Mouse (Mus musculus): ENCODE measurements at regions not wholly inside any gene's neighbourhood (a gene's known extent, or its start where the extent isn't known, plus 50 kb on each side); places are given as distances from the start of the nearest gene placed in this dataset.
"Not testable (repeated sequence)": the region's sequence is repeated elsewhere in the genome, so short reads cannot be mapped to it uniquely, and the experiment has no call there.

GRCm38 (mm10) chr10:111653773-111654172, 147.7 kb downstream of the Phlda1 start:
- H3K79me2 ChIP-seq (replicated peaks; ENCODE audit: control insufficient read depth, extremely low read depth, insufficient read depth, poor library complexity, severe bottlenecking); H3K27ac ChIP-seq (ENCODE audit: insufficient read depth, low read depth); H3K4me3 ChIP-seq (replicated peaks in 1 of 3; ENCODE audit: low read depth in 2 of 3, low read length in 2 of 3, poor library complexity in 1 of 3); H3K4me2 ChIP-seq (ENCODE audit: insufficient read depth, low read depth, poor library complexity, severe bottlenecking); H3K27me3 ChIP-seq (replicated peaks); dilution Hi-C loops (cut with MboI; ENCODE audit: extremely low pct_ligation_motif_present, extremely low pct_unique_long_range_greater_than_20kb, low sequenced_read_pairs); DNase-seq (ENCODE audit: extremely low read depth); H3K36me3 ChIP-seq (replicated peaks in 1 of 2; ENCODE audit: control insufficient read depth in 1 of 2, insufficient read depth in 1 of 2, low read length in 1 of 2); H3K9ac ChIP-seq (ENCODE audit: insufficient read depth, low read depth); H3K4me1 ChIP-seq (ENCODE audit: control insufficient read depth in 1 of 2, insufficient read depth in 2 of 2); H3K9me3 ChIP-seq (replicated peaks; ENCODE audit: low read length); in situ Hi-C loops (cut with MboI; ENCODE audit: low pct_ligation_motif_present, low pct_unique_long_range_greater_than_20kb, low sequenced_read_pairs): not testable (repeated sequence)
- peak; percentile 84 for TF ChIP-seq ZNF384 (IDR thresholded peaks at IDR 0.05; ENCODE audit: low read depth, low read length)

- Histone ChIP-seq H3K27ac (ENCODE audit: insufficient read depth, low read depth) (no peak overlapping the region), H3K4me2 (ENCODE audit: insufficient read depth, low read depth, poor library complexity, severe bottlenecking) (no peak overlapping the region; the same call in 1 of the 2 replicates), H3K4me3 (replicated peaks in 1 of 3; ENCODE audit: low read depth in 2 of 3, low read length in 2 of 3, poor library complexity in 1 of 3) (no peak overlapping the region), H3K27me3 (replicated peaks) (no peaks in the 10 kb centered on the region), H3K9ac (ENCODE audit: insufficient read depth, low read depth) (no peak overlapping the region), H3K36me3 (replicated peaks in 1 of 2; ENCODE audit: control insufficient read depth in 1 of 2, insufficient read depth in 1 of 2, low read length in 1 of 2) (no peaks in the 10 kb centered on the region), H3K9me3 (replicated peaks; ENCODE audit: low read length) (no peaks in the 10 kb centered on the region), H3K79me2 (replicated peaks; ENCODE audit: control insufficient read depth, extremely low read depth, insufficient read depth, poor library complexity, severe bottlenecking) (no peaks in the 10 kb centered on the region), H3K4me1 (ENCODE audit: control insufficient read depth in 1 of 2, insufficient read depth in 2 of 2) (peaks cover 2 to 10% of the 10 kb centered on the region in 2 experiments; a peak in 2 of 4 replicates)
- TF ChIP-seq BHLHE40 (IDR thresholded peaks at IDR 0.05; ENCODE audit: low read depth, low read length) (0 out of 2 replicates have a peak, but pooled peaks have one; percentile 8), EP300 (IDR thresholded peaks at IDR 0.05; ENCODE audit: low read length) (no peak)
- in situ Hi-C loops (cut with MboI; ENCODE audit: low pct_ligation_motif_present, low pct_unique_long_range_greater_than_20kb, low sequenced_read_pairs) = no loop called here
- no peak for DNase-seq (ENCODE audit: extremely low read depth)
- dilution Hi-C loops (cut with MboI; ENCODE audit: extremely low pct_ligation_motif_present, extremely low pct_unique_long_range_greater_than_20kb, low sequenced_read_pairs) = no loop called here
These were observed 148.5 kb downstream of the Phlda1 start for GRCm38 (mm10) chr10:111654364-111655226.

- no peaks in the 10 kb centered on the region for H3K79me2 ChIP-seq (replicated peaks; ENCODE audit: control insufficient read depth, extremely low read depth, insufficient read depth, poor library complexity, severe bottlenecking)
- dilution Hi-C loops (cut with MboI; ENCODE audit: extremely low pct_ligation_motif_present, extremely low pct_unique_long_range_greater_than_20kb, low sequenced_read_pairs) = no loop called here
- no peaks in the 10 kb centered on the region for H3K36me3 ChIP-seq (replicated peaks in 1 of 2; ENCODE audit: control insufficient read depth in 1 of 2, insufficient read depth in 1 of 2, low read length in 1 of 2)
- no peak for TF ChIP-seq ZKSCAN1 (IDR thresholded peaks at IDR 0.05; ENCODE audit: borderline replicate concordance, low read depth, low read length)
- no peak for TF ChIP-seq BHLHE40 (IDR thresholded peaks at IDR 0.05; ENCODE audit: low read depth, low read length)
- no peak for TF ChIP-seq NELFE (IDR thresholded peaks at IDR 0.05; ENCODE audit: low read depth, low read length)
- TF ChIP-seq USF1 (IDR thresholded peaks at IDR 0.05; ENCODE audit: low read depth, low read length) = no peak
- no peak for TF ChIP-seq ELF1 (IDR thresholded peaks at IDR 0.05; ENCODE audit: low read depth, low read length)
- no peak for TF ChIP-seq ZMIZ1 (IDR thresholded peaks at IDR 0.05; ENCODE audit: low read depth, low read length)
- TF ChIP-seq JUND (conservative IDR thresholded peaks at IDR 0.05; ENCODE audit: low read depth, low read length) = no peak
- TF ChIP-seq POLR2A (IDR thresholded peaks at IDR 0.05; ENCODE audit: low read depth, low read length) = no peak
- no peak for TF ChIP-seq KAT2A (IDR thresholded peaks at IDR 0.05; ENCODE audit: insufficient replicate concordance, low read length)
- no peak overlapping the region for H3K9ac ChIP-seq (ENCODE audit: insufficient read depth, low read depth)
- H3K27me3 ChIP-seq (replicated peaks) = no peaks in the 10 kb centered on the region
- no peak overlapping the region for H3K27ac ChIP-seq (ENCODE audit: insufficient read depth, low read depth)
- H3K4me1 ChIP-seq (ENCODE audit: control insufficient read depth in 1 of 2, insufficient read depth in 2 of 2) = peaks cover 4 to 10% of the 10 kb centered on the region in 2 experiments; a peak in 2 of 4 replicates
- no peak overlapping the region for H3K4me2 ChIP-seq (ENCODE audit: insufficient read depth, low read depth, poor library complexity, severe bottlenecking)
- in situ Hi-C loops (cut with MboI; ENCODE audit: low pct_ligation_motif_present, low pct_unique_long_range_greater_than_20kb, low sequenced_read_pairs) = no loop called here
- H3K4me3 ChIP-seq (replicated peaks in 1 of 3; ENCODE audit: low read depth in 2 of 3, low read length in 2 of 3, poor library complexity in 1 of 3) = no peak overlapping the region
- DNase-seq (ENCODE audit: extremely low read depth) = no peak
- H3K9me3 ChIP-seq (replicated peaks; ENCODE audit: low read length) = no peaks in the 10 kb centered on the region
These were observed 152.7 kb downstream of the Phlda1 start for GRCm38 (mm10) chr10:111658828-111659227.
